Mouse (Mus musculus) MN1 (cell line): ENCODE measurements around the gene Tal1.

Experiments used
- DNase-seq: peaks from one replicate; pipeline ENCODE4 v3.0.0-alpha.2; 2016; ENCODE audit warnings: low spot score

Gene Tal1

GRCm38 (mm10) chr4:115056371-115056920, at the start of gene Tal1:
Gene Tal1, plus strand, starts transcription at chr4:115056426.
- peak; percentile 32 for DNase-seq

GRCm38 (mm10) chr4:115014276-115014675, 42.0 kb upstream of the Tal1 start:
- no peak for DNase-seq

GRCm38 (mm10) chr4:115019997-115020396, 36.2 kb upstream of the Tal1 start:
- no peak for DNase-seq

- DNase-seq: peak; percentile 20
Observed at GRCm38 (mm10) chr4:115035043-115035442, 21.2 kb upstream of the Tal1 start.

GRCm38 (mm10) chr4:115038242-115038641, 18.0 kb upstream of the Tal1 start:
- DNase-seq: peak; percentile 50

- DNase-seq: no peak
Observed at GRCm38 (mm10) chr4:115045621-115046020, 10.6 kb upstream of the Tal1 start.

- peak; percentile 23 for DNase-seq
Observed at GRCm38 (mm10) chr4:115047750-115048149, 8.5 kb upstream of the Tal1 start.

- no peak for DNase-seq
Observed at GRCm38 (mm10) chr4:115048190-115048589, 8.0 kb upstream of the Tal1 start.

GRCm38 (mm10) chr4:115051245-115051644, 5.0 kb upstream of the Tal1 start:
- no peak for DNase-seq

GRCm38 (mm10) chr4:115052343-115053005, 3.8 kb upstream of the Tal1 start:
- DNase-seq: peak; percentile 60

GRCm38 (mm10) chr4:115055044-115055443, 1.2 kb upstream of the Tal1 start:
- no peak for DNase-seq

- DNase-seq: no peak
Observed at GRCm38 (mm10) chr4:115055691-115056090, 535 bp upstream of the Tal1 start.

- DNase-seq: peak; percentile 35
Observed at GRCm38 (mm10) chr4:115056921-115057673, 871 bp downstream of the Tal1 start.

- DNase-seq: no peak
Observed at GRCm38 (mm10) chr4:115057674-115058316, 1.6 kb downstream of the Tal1 start.

GRCm38 (mm10) chr4:115058317-115058761, 2.1 kb downstream of the Tal1 start:
- no peak for DNase-seq

- no peak for DNase-seq
Observed at GRCm38 (mm10) chr4:115058871-115059590, 2.8 kb downstream of the Tal1 start.

- no peak for DNase-seq
Observed at GRCm38 (mm10) chr4:115059871-115060270, 3.6 kb downstream of the Tal1 start.

GRCm38 (mm10) chr4:115060753-115061152, 4.5 kb downstream of the Tal1 start:
- no peak for DNase-seq

- peak; percentile 11 for DNase-seq
Observed at GRCm38 (mm10) chr4:115062540-115062874, 6.3 kb downstream of the Tal1 start.

- peak; percentile 47 for DNase-seq
Observed at GRCm38 (mm10) chr4:115062875-115063517, 6.8 kb downstream of the Tal1 start.

GRCm38 (mm10) chr4:115063518-115064239, 7.5 kb downstream of the Tal1 start:
- no peak for DNase-seq
